Mouse (Mus musculus): ENCODE results near the gene Dnajb2. TPM values are rescaled to one million over a fixed set of nuclear protein-coding genes. Genes with fewer than 3 reads are reported as not detected.

Dnajb2 gene
- polyA plus RNA-seq, 1 experiment = 45.8 TPM

- Histone ChIP-seq H3K27me3 (ENCODE audit: control insufficient read depth, insufficient read depth, low read length) (no peaks in the 10 kb centered on the region), H3K4me3 (ENCODE audit: extremely low read depth, insufficient read depth, insufficient read length) (peak overlapping the region; percentile 86), H3K4me1 (ENCODE audit: control insufficient read depth, insufficient read depth, insufficient read length) (peaks cover 18% of the 10 kb centered on the region; the same call in 1 of the 2 replicates), H3K27ac (ENCODE audit: insufficient read depth, low read length) (peak overlapping the region; percentile 82), H3K36me3 (ENCODE audit: control insufficient read depth, insufficient read depth, low read length) (peaks cover 20% of the 10 kb centered on the region)
- WGBS = 1% methylated on average over 38 of the region's 38 CpGs
- peak in 1 of 2 experiments; percentile 72 for DNase-seq (ENCODE audit: low read depth in 1 of 2, low spot score in 2 of 2)
- TF ChIP-seq POLR2A (IDR thresholded peaks at IDR 0.05; ENCODE audit: low read depth, low read length) (no peak; the same call in 1 of the 2 replicates), CTCF (IDR thresholded peaks at IDR 0.05; ENCODE audit: extremely low read depth, insufficient read depth, insufficient read length, insufficient replicate concordance) (no peak)
Observed at GRCm38 (mm10) chr1:75218227-75219001, 17.8 kb upstream of the Dnajb2 start.

GRCm38 (mm10) chr1:75219078-75219477, 17.1 kb upstream of the Dnajb2 start:
- peak; percentile 36; the same call in 1 of the 2 replicates for TF ChIP-seq CTCF (IDR thresholded peaks at IDR 0.05; ENCODE audit: extremely low read depth, insufficient read depth, insufficient read length, insufficient replicate concordance)
- TF ChIP-seq POLR2A (IDR thresholded peaks at IDR 0.05; ENCODE audit: low read depth, low read length) = peak; percentile 99

GRCm38 (mm10) chr1:75219531-75219930, 16.7 kb upstream of the Dnajb2 start, which contains the start of gene Tuba4a:
TSS of gene Tuba4a (minus strand) at chr1:75219865.
- H3K27me3 ChIP-seq (ENCODE audit: control insufficient read depth, insufficient read depth, low read length) = no peaks in the 10 kb centered on the region
- WGBS = 9% methylated on average over 34 of the region's 34 CpGs
- H3K27ac ChIP-seq (ENCODE audit: insufficient read depth, low read length) = peak within 1 kb of the TSS; percentile 82
- DNase-seq (ENCODE audit: low read depth in 1 of 2, low spot score in 2 of 2) = peak in 1 of 2 experiments; percentile 48
- H3K4me1 ChIP-seq (ENCODE audit: control insufficient read depth, insufficient read depth, insufficient read length) = peaks cover 22% of the 10 kb centered on the region; the same call in 1 of the 2 replicates
- 0 out of 2 replicates have a peak, but pooled peaks have one; percentile 8 for TF ChIP-seq CTCF (IDR thresholded peaks at IDR 0.05; ENCODE audit: extremely low read depth, insufficient read depth, insufficient read length, insufficient replicate concordance)
- no peak for TF ChIP-seq POLR2A (IDR thresholded peaks at IDR 0.05; ENCODE audit: low read depth, low read length)
- H3K4me3 ChIP-seq (ENCODE audit: extremely low read depth, insufficient read depth, insufficient read length) = peak within 1 kb of the TSS; percentile 86
- H3K36me3 ChIP-seq (ENCODE audit: control insufficient read depth, insufficient read depth, low read length) = peaks cover 15% of the 10 kb centered on the region

More at GRCm38 (mm10) chr1:75219078-75219477, 17.1 kb upstream of the Dnajb2 start:
- Histone ChIP-seq H3K4me1 (ENCODE audit: control insufficient read depth, insufficient read depth, insufficient read length) (peaks cover 22% of the 10 kb centered on the region; the same call in 1 of the 2 replicates), H3K36me3 (ENCODE audit: control insufficient read depth, insufficient read depth, low read length) (peaks cover 19% of the 10 kb centered on the region), H3K27me3 (ENCODE audit: control insufficient read depth, insufficient read depth, low read length) (no peaks in the 10 kb centered on the region), H3K4me3 (ENCODE audit: extremely low read depth, insufficient read depth, insufficient read length) (peak overlapping the region; percentile 86), H3K27ac (ENCODE audit: insufficient read depth, low read length) (peak overlapping the region; percentile 82)
- 1% methylated on average over 24 of the region's 24 CpGs for WGBS
- DNase-seq (ENCODE audit: low read depth in 1 of 2, low spot score in 2 of 2) = peak; percentile 86 to 96

GRCm38 (mm10) chr1:75221538-75221937, 14.7 kb upstream of the Dnajb2 start:
- no peak for DNase-seq (ENCODE audit: low read depth in 1 of 2, low spot score in 2 of 2)
- Histone ChIP-seq H3K27me3 (ENCODE audit: control insufficient read depth, insufficient read depth, low read length) (no peaks in the 10 kb centered on the region), H3K27ac (ENCODE audit: insufficient read depth, low read length) (no peak overlapping the region), H3K4me1 (ENCODE audit: control insufficient read depth, insufficient read depth, insufficient read length) (peaks cover 18% of the 10 kb centered on the region; the same call in 1 of the 2 replicates), H3K4me3 (ENCODE audit: extremely low read depth, insufficient read depth, insufficient read length) (no peak overlapping the region), H3K36me3 (ENCODE audit: control insufficient read depth, insufficient read depth, low read length) (no peaks in the 10 kb centered on the region)
- no peak for TF ChIP-seq POLR2A (IDR thresholded peaks at IDR 0.05; ENCODE audit: low read depth, low read length)
- TF ChIP-seq CTCF (IDR thresholded peaks at IDR 0.05; ENCODE audit: extremely low read depth, insufficient read depth, insufficient read length, insufficient replicate concordance) = no peak
- WGBS = 81% methylated on average over 3 of the region's 3 CpGs

- Histone ChIP-seq H3K27ac (ENCODE audit: insufficient read depth, low read length) (no peak overlapping the region), H3K4me3 (ENCODE audit: extremely low read depth, insufficient read depth, insufficient read length) (no peak overlapping the region), H3K36me3 (ENCODE audit: control insufficient read depth, insufficient read depth, low read length) (no peaks in the 10 kb centered on the region), H3K4me1 (ENCODE audit: control insufficient read depth, insufficient read depth, insufficient read length) (peaks cover 9% of the 10 kb centered on the region; the same call in 1 of the 2 replicates), H3K27me3 (ENCODE audit: control insufficient read depth, insufficient read depth, low read length) (no peaks in the 10 kb centered on the region)
- TF ChIP-seq CTCF (IDR thresholded peaks at IDR 0.05; ENCODE audit: extremely low read depth, insufficient read depth, insufficient read length, insufficient replicate concordance) (no peak), POLR2A (IDR thresholded peaks at IDR 0.05; ENCODE audit: low read depth, low read length) (no peak)
- no peak for DNase-seq (ENCODE audit: low read depth in 1 of 2, low spot score in 2 of 2)
- 35% methylated on average over 6 of the region's 6 CpGs for WGBS
Observed at GRCm38 (mm10) chr1:75222926-75223325, 13.3 kb upstream of the Dnajb2 start.

GRCm38 (mm10) chr1:75223532-75223931, 12.7 kb upstream of the Dnajb2 start:
- Histone ChIP-seq H3K4me3 (ENCODE audit: extremely low read depth, insufficient read depth, insufficient read length) (no peak overlapping the region), H3K27me3 (ENCODE audit: control insufficient read depth, insufficient read depth, low read length) (no peaks in the 10 kb centered on the region), H3K27ac (ENCODE audit: insufficient read depth, low read length) (no peak overlapping the region), H3K4me1 (ENCODE audit: control insufficient read depth, insufficient read depth, insufficient read length) (peaks cover 9% of the 10 kb centered on the region; the same call in 1 of the 2 replicates), H3K36me3 (ENCODE audit: control insufficient read depth, insufficient read depth, low read length) (no peaks in the 10 kb centered on the region)
- 5% methylated on average over 6 of the region's 6 CpGs for WGBS
- DNase-seq (ENCODE audit: low read depth in 1 of 2, low spot score in 2 of 2) = no peak
- TF ChIP-seq CTCF (IDR thresholded peaks at IDR 0.05; ENCODE audit: extremely low read depth, insufficient read depth, insufficient read length, insufficient replicate concordance) = no peak
